Mouse (Mus musculus) forebrain, embryonic 16.5 days (tissue): ENCODE results near the gene Gm37240. TPM values are rescaled to one million over a fixed set of nuclear protein-coding genes. Genes with fewer than 3 reads are reported as not detected.

Source experiments
- ATAC-seq: fragments of 200-750 bp; cut with Nextera tagmentation; 2 replicates; pipeline ENCODE4 v1.8.0; 2017; ENCODE audit warnings: mild to moderate bottlenecking, moderate library complexity
- H3K27ac ChIP-seq: fragments of 300-500 bp; sonication (generic); 2 replicates; pipeline ENCODE4 v1.5.1; 2014; ENCODE audit warnings: low read length, control low read depth
- H3K27me3 ChIP-seq: fragments of 300-500 bp; sonication (generic); replicated peaks from 2 replicates; pipeline ENCODE4 v1.6.1; 2014; ENCODE audit warnings: low read length; ENCODE audit not compliant: control insufficient read depth, insufficient read depth
- H3K36me3 ChIP-seq: fragments of 300-500 bp; sonication (generic); 2 replicates; pipeline ENCODE4 v1.6.1; 2014; ENCODE audit not compliant: control insufficient read depth, insufficient read depth
- H3K4me1 ChIP-seq: fragments of 300-500 bp; sonication (generic); replicated peaks from 2 replicates; pipeline ENCODE4 v1.6.1; 2014; ENCODE audit warnings: low read length; ENCODE audit not compliant: control insufficient read depth, insufficient read depth
- H3K4me2 ChIP-seq: fragments of 300-500 bp; sonication (generic); 2 replicates; pipeline ENCODE4 v1.6.1; 2014; ENCODE audit warnings: mild to moderate bottlenecking, low read length, control low read depth
- H3K4me3 ChIP-seq: fragments of 300-500 bp; sonication (generic); replicated peaks from 2 replicates; pipeline ENCODE4 v1.5.1; 2014; ENCODE audit warnings: mild to moderate bottlenecking, low read length, control low read depth
- H3K9ac ChIP-seq: fragments of 300-500 bp; sonication (generic); replicated peaks from 2 replicates; pipeline ENCODE4 v1.6.1; 2014; ENCODE audit warnings: low read depth, low read length, control low read depth
- H3K9me3 ChIP-seq: fragments of 300-500 bp; sonication (generic); 2 replicates; pipeline ENCODE4 v1.6.1; 2016; ENCODE audit warnings: low read length; ENCODE audit not compliant: control insufficient read depth
- WGBS: fragments of 180-500 bp; shearing (Covaris S2); extraction: QIAGEN DNeasy Blood & Tissue Kit; methylation state at CpG from one replicate; pipeline ENCODE4 v1.1.7; 2014; 5-methylcytosine and 5-hydroxymethylcytosine counted together
- polyA plus RNA-seq: library from polyadenylated mRNA; unstranded; fragments of >200 nt; fragmentation: Nextera tagmentation; extraction: Ambion mirVana; gene quantifications from 2 replicates; pipeline ENCODE4 v1.2.1, GENCODE M21; 2015

The Gm37240 gene
- polyA plus RNA-seq, 1 experiment from 2014 or later: 1.6 TPM

GRCm38 (mm10) chr3:85727171-85727570, 160.1 kb downstream of the Gm37240 start:
- no peak for ATAC-seq
- 23% methylated on average over 2 of the region's 2 CpGs for WGBS
- Histone ChIP-seq H3K4me2 (no peak overlapping the region), H3K4me1 (no peaks in the 10 kb centered on the region), H3K9me3 (no peaks in the 10 kb centered on the region), H3K27ac (no peak overlapping the region), H3K36me3 (no peaks in the 10 kb centered on the region), H3K9ac (no peak overlapping the region), H3K4me3 (no peak overlapping the region), H3K27me3 (no peaks in the 10 kb centered on the region)

- H3K4me1 ChIP-seq: no peaks in the 10 kb centered on the region
- H3K4me3 ChIP-seq: no peak overlapping the region
- no peak overlapping the region for H3K27ac ChIP-seq
- ATAC-seq: no peak
- H3K36me3 ChIP-seq: no peaks in the 10 kb centered on the region
- no peak overlapping the region for H3K9ac ChIP-seq
- no peaks in the 10 kb centered on the region for H3K27me3 ChIP-seq
- no peak overlapping the region for H3K4me2 ChIP-seq
- no peaks in the 10 kb centered on the region for H3K9me3 ChIP-seq
- WGBS: 90% methylated on average over 3 of the region's 3 CpGs
Measured at GRCm38 (mm10) chr3:85725971-85726370, 161.3 kb downstream of the Gm37240 start.

- H3K27ac ChIP-seq: no peak overlapping the region
- ATAC-seq: no peak
- no peaks in the 10 kb centered on the region for H3K9me3 ChIP-seq
- no peak overlapping the region for H3K4me3 ChIP-seq
- WGBS: 71% methylated on average over 2 of the region's 2 CpGs
- no peaks in the 10 kb centered on the region for H3K36me3 ChIP-seq
- H3K9ac ChIP-seq: no peak overlapping the region
- H3K27me3 ChIP-seq: no peaks in the 10 kb centered on the region
- H3K4me2 ChIP-seq: no peak overlapping the region
- no peaks in the 10 kb centered on the region for H3K4me1 ChIP-seq
Measured at GRCm38 (mm10) chr3:85725110-85725509, 162.2 kb downstream of the Gm37240 start.

- Histone ChIP-seq H3K27ac (no peak overlapping the region), H3K4me2 (no peak overlapping the region), H3K9ac (no peak overlapping the region), H3K36me3 (no peaks in the 10 kb centered on the region), H3K9me3 (no peaks in the 10 kb centered on the region), H3K4me1 (no peaks in the 10 kb centered on the region), H3K27me3 (no peaks in the 10 kb centered on the region), H3K4me3 (no peak overlapping the region)
- 88% methylated on average over 6 of the region's 6 CpGs for WGBS
- ATAC-seq: no peak
Measured at GRCm38 (mm10) chr3:85722581-85722980, 164.7 kb downstream of the Gm37240 start.

- no peaks in the 10 kb centered on the region for H3K36me3 ChIP-seq
- no peak overlapping the region for H3K9ac ChIP-seq
- no peaks in the 10 kb centered on the region for H3K4me1 ChIP-seq
- H3K4me3 ChIP-seq: no peak overlapping the region
- no peaks in the 10 kb centered on the region for H3K27me3 ChIP-seq
- 92% methylated on average over 4 of the region's 4 CpGs for WGBS
- ATAC-seq: no peak
- no peaks in the 10 kb centered on the region for H3K9me3 ChIP-seq
- H3K4me2 ChIP-seq: no peak overlapping the region
- H3K27ac ChIP-seq: no peak overlapping the region
Measured at GRCm38 (mm10) chr3:85715764-85716297, 171.5 kb downstream of the Gm37240 start.

GRCm38 (mm10) chr3:85713936-85714709, 173.2 kb downstream of the Gm37240 start:
- WGBS: 92% methylated on average over 7 of the region's 7 CpGs
- Histone ChIP-seq H3K9ac (no peak overlapping the region), H3K4me1 (no peaks in the 10 kb centered on the region), H3K27me3 (no peaks in the 10 kb centered on the region), H3K4me3 (no peak overlapping the region), H3K4me2 (no peak overlapping the region), H3K9me3 (no peaks in the 10 kb centered on the region), H3K36me3 (no peaks in the 10 kb centered on the region), H3K27ac (no peak overlapping the region)
- no peak for ATAC-seq

GRCm38 (mm10) chr3:85710695-85711094, 176.6 kb downstream of the Gm37240 start:
- WGBS: 34% methylated on average over 8 of the region's 8 CpGs
- no peaks in the 10 kb centered on the region for H3K27me3 ChIP-seq
- no peaks in the 10 kb centered on the region for H3K9me3 ChIP-seq
- H3K27ac ChIP-seq: no peak overlapping the region
- no peak overlapping the region for H3K9ac ChIP-seq
- H3K36me3 ChIP-seq: no peaks in the 10 kb centered on the region
- no peak overlapping the region for H3K4me2 ChIP-seq
- ATAC-seq: no peak
- H3K4me1 ChIP-seq: no peaks in the 10 kb centered on the region
- H3K4me3 ChIP-seq: no peak overlapping the region

GRCm38 (mm10) chr3:85707421-85707820, 179.9 kb downstream of the Gm37240 start:
- Histone ChIP-seq H3K4me2 (no peak overlapping the region), H3K27me3 (no peaks in the 10 kb centered on the region), H3K9ac (no peak overlapping the region), H3K9me3 (no peaks in the 10 kb centered on the region), H3K36me3 (no peaks in the 10 kb centered on the region), H3K27ac (no peak overlapping the region), H3K4me3 (no peak overlapping the region), H3K4me1 (no peaks in the 10 kb centered on the region)
- 38% methylated on average over 7 of the region's 7 CpGs for WGBS
- peak; percentile 40 for ATAC-seq

- Histone ChIP-seq H3K36me3 (no peaks in the 10 kb centered on the region), H3K9me3 (no peaks in the 10 kb centered on the region), H3K4me2 (no peak overlapping the region), H3K4me3 (no peak overlapping the region), H3K9ac (no peak overlapping the region), H3K27me3 (no peaks in the 10 kb centered on the region), H3K27ac (no peak overlapping the region), H3K4me1 (no peaks in the 10 kb centered on the region)
- WGBS: 49% methylated on average over 6 of the region's 6 CpGs
- ATAC-seq: no peak
Measured at GRCm38 (mm10) chr3:85703141-85703882, 184.0 kb downstream of the Gm37240 start.
